Mouse (Mus musculus) forebrain, embryonic 15.5 days (tissue): ENCODE results near the gene Ubn1. TPM values are rescaled to one million over a fixed set of nuclear protein-coding genes. Genes with fewer than 3 reads are reported as not detected.

Experiments used
- ATAC-seq: fragments of 200-750 bp; cut with Nextera tagmentation; replicated peaks from 2 replicates; pipeline ENCODE4 v1.8.0; 2017; ENCODE audit warnings: mild to moderate bottlenecking, moderate TSS enrichment, moderate library complexity
- H3K27ac ChIP-seq: fragments of 300-500 bp; sonication (generic); replicated peaks from 2 replicates; pipeline ENCODE4 v1.5.1; 2015; ENCODE audit warnings: mild to moderate bottlenecking, inconsistent platforms
- H3K27me3 ChIP-seq: fragments of 300-500 bp; sonication (generic); 2 replicates; pipeline ENCODE4 v1.6.1; 2015; ENCODE audit warnings: inconsistent platforms
- H3K36me3 ChIP-seq: fragments of 300-500 bp; sonication (generic); 2 replicates; pipeline ENCODE4 v1.6.1; 2015; ENCODE audit warnings: mild to moderate bottlenecking, inconsistent platforms
- H3K4me1 ChIP-seq: fragments of 300-500 bp; sonication (generic); 2 replicates; pipeline ENCODE4 v1.6.1; 2015; ENCODE audit warnings: inconsistent platforms
- H3K4me2 ChIP-seq: fragments of 300-500 bp; sonication (generic); replicated peaks from 2 replicates; pipeline ENCODE4 v1.6.1; 2015; ENCODE audit warnings: mild to moderate bottlenecking, inconsistent platforms
- H3K4me3 ChIP-seq: fragments of 300-500 bp; sonication (generic); 2 replicates; pipeline ENCODE4 v1.5.1; 2015; ENCODE audit warnings: mild to moderate bottlenecking, inconsistent platforms
- H3K9ac ChIP-seq: fragments of 300-500 bp; sonication (generic); replicated peaks from 2 replicates; pipeline ENCODE4 v1.6.1; 2015; ENCODE audit warnings: mild to moderate bottlenecking, inconsistent platforms
- H3K9me3 ChIP-seq: fragments of 300-500 bp; sonication (generic); 2 replicates; pipeline ENCODE4 v1.6.1; 2016; ENCODE audit warnings: inconsistent platforms
- WGBS: fragments of 180-500 bp; shearing (Covaris S2); methylation state at CpG from one replicate; pipeline ENCODE4 v1.1.7; 2015; ENCODE audit warnings: mixed read lengths; 5-methylcytosine and 5-hydroxymethylcytosine counted together
- polyA plus RNA-seq: library from polyadenylated mRNA; unstranded; fragments of >200 nt; fragmentation: Nextera tagmentation; extraction: Ambion mirVana; gene quantifications from 2 replicates; pipeline ENCODE4 v1.2.1, GENCODE M21; 2015

The Ubn1 gene
- polyA plus RNA-seq: 17.8 and 18.3 TPM in 2 replicates

GRCm38 (mm10) chr16:5049774-5050234 is at the start of gene Ubn1, which contains the start of gene Glyr1:
Ubn1 (plus strand) TSS chr16:5050057.
Glyr1 (minus strand) TSS chr16:5049863.
- peak within 1 kb of the TSS; percentile 97 for H3K4me3 ChIP-seq
- peaks cover 29% of the 10 kb centered on the region for H3K36me3 ChIP-seq
- peak; percentile 99 for ATAC-seq
- no peaks in the 10 kb centered on the region for H3K27me3 ChIP-seq
- peaks cover 43% of the 10 kb centered on the region for H3K4me1 ChIP-seq
- WGBS: under 1% methylated on average over 56 of the region's 56 CpGs
- peak within 1 kb of the TSS; percentile 99 for H3K27ac ChIP-seq
- peak within 1 kb of the TSS; percentile 92 for H3K4me2 ChIP-seq
- peak within 1 kb of the TSS; percentile 95 for H3K9ac ChIP-seq
- no peaks in the 10 kb centered on the region for H3K9me3 ChIP-seq

- Histone ChIP-seq H3K27ac (no peak overlapping the region), H3K4me2 (no peak overlapping the region), H3K36me3 (no peaks in the 10 kb centered on the region), H3K4me3 (no peak overlapping the region), H3K4me1 (no peaks in the 10 kb centered on the region), H3K9ac (no peak overlapping the region), H3K9me3 (no peaks in the 10 kb centered on the region), H3K27me3 (peaks cover 3% of the 10 kb centered on the region; the same call in 1 of the 2 replicates)
- 70% methylated on average over 3 of the region's 3 CpGs for WGBS
- ATAC-seq: no peak
Observed at GRCm38 (mm10) chr16:5000611-5001010, 49.2 kb upstream of the Ubn1 start.

- ATAC-seq: no peak
- WGBS: 48% methylated on average over 5 of the region's 5 CpGs
Observed at GRCm38 (mm10) chr16:5007067-5007466, 42.8 kb upstream of the Ubn1 start, which contains the start of gene Smim22. Smim22 (plus strand) TSS chr16:5007288.

GRCm38 (mm10) chr16:5007492-5007891 is 42.4 kb upstream of the Ubn1 start:
- Histone ChIP-seq H3K27ac (no peak overlapping the region), H3K36me3 (no peaks in the 10 kb centered on the region), H3K4me2 (no peak overlapping the region), H3K4me3 (no peak overlapping the region), H3K9ac (no peak overlapping the region), H3K27me3 (no peaks in the 10 kb centered on the region), H3K9me3 (no peaks in the 10 kb centered on the region), H3K4me1 (peaks cover 7% of the 10 kb centered on the region)
- ATAC-seq: no peak
- WGBS: 51% methylated on average over 6 of the region's 6 CpGs

More at GRCm38 (mm10) chr16:5007067-5007466, 42.8 kb upstream of the Ubn1 start, which contains the start of gene Smim22:
- Histone ChIP-seq H3K9me3 (no peaks in the 10 kb centered on the region), H3K36me3 (no peaks in the 10 kb centered on the region), H3K27me3 (no peaks in the 10 kb centered on the region), H3K4me1 (peaks cover 3% of the 10 kb centered on the region), H3K4me2 (no peak within 1 kb of the TSS), H3K9ac (no peak within 1 kb of the TSS), H3K27ac (no peak within 1 kb of the TSS), H3K4me3 (no peak within 1 kb of the TSS)

GRCm38 (mm10) chr16:5008076-5008475 is 41.8 kb upstream of the Ubn1 start:
- H3K27me3 ChIP-seq: no peaks in the 10 kb centered on the region
- H3K27ac ChIP-seq: no peak overlapping the region
- peaks cover 11% of the 10 kb centered on the region for H3K4me1 ChIP-seq
- H3K9ac ChIP-seq: no peak overlapping the region
- H3K4me3 ChIP-seq: no peak overlapping the region
- no peak overlapping the region for H3K4me2 ChIP-seq
- no peak for ATAC-seq
- no peaks in the 10 kb centered on the region for H3K36me3 ChIP-seq
- WGBS: 84% methylated on average over 12 of the region's 12 CpGs
- no peaks in the 10 kb centered on the region for H3K9me3 ChIP-seq

- WGBS: 95% methylated on average over 10 of the region's 10 CpGs
- H3K4me1 ChIP-seq: peaks cover 11% of the 10 kb centered on the region
- no peak overlapping the region for H3K4me2 ChIP-seq
- no peak for ATAC-seq
- no peak overlapping the region for H3K9ac ChIP-seq
- H3K27me3 ChIP-seq: no peaks in the 10 kb centered on the region
- H3K4me3 ChIP-seq: no peak overlapping the region
- H3K36me3 ChIP-seq: peaks cover 11% of the 10 kb centered on the region
- no peaks in the 10 kb centered on the region for H3K9me3 ChIP-seq
- H3K27ac ChIP-seq: no peak overlapping the region
Observed at GRCm38 (mm10) chr16:5010371-5010935, 39.4 kb upstream of the Ubn1 start.

GRCm38 (mm10) chr16:5011285-5011684 is 38.6 kb upstream of the Ubn1 start:
- no peak overlapping the region for H3K27ac ChIP-seq
- H3K9me3 ChIP-seq: no peaks in the 10 kb centered on the region
- no peak overlapping the region for H3K4me3 ChIP-seq
- H3K9ac ChIP-seq: no peak overlapping the region
- H3K27me3 ChIP-seq: no peaks in the 10 kb centered on the region
- ATAC-seq: no peak
- H3K4me1 ChIP-seq: peaks cover 11% of the 10 kb centered on the region
- 91% methylated on average over 7 of the region's 7 CpGs for WGBS
- H3K36me3 ChIP-seq: peaks cover 19% of the 10 kb centered on the region
- H3K4me2 ChIP-seq: no peak overlapping the region

- no peaks in the 10 kb centered on the region for H3K9me3 ChIP-seq
- ATAC-seq: no peak
- peaks cover 29% of the 10 kb centered on the region for H3K36me3 ChIP-seq
- peaks cover 11% of the 10 kb centered on the region for H3K4me1 ChIP-seq
- 50% methylated on average over 13 of the region's 13 CpGs for WGBS
- H3K4me3 ChIP-seq: peak overlapping the region; percentile 60
- peak overlapping the region; percentile 67 for H3K4me2 ChIP-seq
- peak overlapping the region; percentile 71 for H3K9ac ChIP-seq
- no peaks in the 10 kb centered on the region for H3K27me3 ChIP-seq
- H3K27ac ChIP-seq: peak overlapping the region; percentile 77; the same call in 1 of the 2 replicates
Observed at GRCm38 (mm10) chr16:5012036-5013005, 37.5 kb upstream of the Ubn1 start.

GRCm38 (mm10) chr16:5013054-5013838 is 36.6 kb upstream of the Ubn1 start, which contains the start of gene Rogdi:
Rogdi (minus strand) TSS chr16:5013553.
- Histone ChIP-seq H3K9ac (peak within 1 kb of the TSS; percentile 71), H3K27me3 (no peaks in the 10 kb centered on the region), H3K27ac (peak within 1 kb of the TSS; percentile 77), H3K36me3 (peaks cover 39% of the 10 kb centered on the region), H3K4me3 (peak within 1 kb of the TSS; percentile 60), H3K4me2 (peak within 1 kb of the TSS; percentile 67), H3K9me3 (no peaks in the 10 kb centered on the region), H3K4me1 (peaks cover 11% of the 10 kb centered on the region)
- WGBS: 1% methylated on average over 57 of the region's 63 CpGs
- peak; percentile 99 for ATAC-seq

GRCm38 (mm10) chr16:5014578-5014977 is 35.3 kb upstream of the Ubn1 start:
- Histone ChIP-seq H3K36me3 (peaks cover 52% of the 10 kb centered on the region), H3K27ac (no peak overlapping the region), H3K4me2 (no peak overlapping the region), H3K9me3 (no peaks in the 10 kb centered on the region), H3K27me3 (no peaks in the 10 kb centered on the region), H3K4me1 (peaks cover 11% of the 10 kb centered on the region), H3K9ac (no peak overlapping the region), H3K4me3 (no peak overlapping the region)
- 94% methylated on average over 4 of the region's 4 CpGs for WGBS
- no peak for ATAC-seq

- Histone ChIP-seq H3K27ac (no peak overlapping the region), H3K9me3 (no peaks in the 10 kb centered on the region), H3K9ac (no peak overlapping the region), H3K4me3 (no peak overlapping the region), H3K4me1 (no peaks in the 10 kb centered on the region), H3K4me2 (no peak overlapping the region), H3K36me3 (peaks cover 96% of the 10 kb centered on the region), H3K27me3 (no peaks in the 10 kb centered on the region)
- ATAC-seq: no peak
- WGBS: 91% methylated on average over 3 of the region's 3 CpGs
Observed at GRCm38 (mm10) chr16:5024021-5024420, 25.8 kb upstream of the Ubn1 start.
